Mouse (Mus musculus): ENCODE measurements at regions not wholly inside any gene's neighbourhood (a gene's known extent, or its start where the extent isn't known, plus 50 kb on each side); places are given as distances from the start of the nearest gene placed in this dataset.

GRCm38 (mm10) chr5:126629826-126630225, 611.8 kb upstream of the Tmem132c start:
- H3K4me2 ChIP-seq (replicated peaks): no peak overlapping the region
- no peaks in the 10 kb centered on the region for H3K36me3 ChIP-seq
- H3K4me3 ChIP-seq: no peak overlapping the region
- 24% methylated on average over 2 of the region's 2 CpGs for WGBS
- H3K9ac ChIP-seq: no peak overlapping the region
- H3K27me3 ChIP-seq: no peaks in the 10 kb centered on the region
- H3K27ac ChIP-seq: no peak overlapping the region
- H3K4me1 ChIP-seq: no peaks in the 10 kb centered on the region
- ATAC-seq (ENCODE audit: low FRiP score, low read depth): no peak
- H3K9me3 ChIP-seq: no peaks in the 10 kb centered on the region

GRCm38 (mm10) chr5:126650415-126650814, 591.2 kb upstream of the Tmem132c start:
- no peaks in the 10 kb centered on the region for H3K4me1 ChIP-seq
- 83% methylated on average over 7 of the region's 7 CpGs for WGBS
- H3K9ac ChIP-seq: no peak overlapping the region

GRCm38 (mm10) chr5:126651367-126651766, 590.2 kb upstream of the Tmem132c start:
- Histone ChIP-seq H3K27me3 (no peaks in the 10 kb centered on the region), H3K9me3 (no peaks in the 10 kb centered on the region), H3K36me3 (no peaks in the 10 kb centered on the region), H3K4me3 (no peak overlapping the region), H3K9ac (no peak overlapping the region), H3K4me2 (replicated peaks) (no peak overlapping the region), H3K4me1 (no peaks in the 10 kb centered on the region), H3K27ac (no peak overlapping the region)
- WGBS: 13% methylated on average over 3 of the region's 3 CpGs
- no peak for ATAC-seq (ENCODE audit: low FRiP score, low read depth)

More at GRCm38 (mm10) chr5:126650415-126650814, 591.2 kb upstream of the Tmem132c start:
- no peak overlapping the region for H3K4me3 ChIP-seq
- no peak for ATAC-seq (ENCODE audit: low FRiP score, low read depth)
- H3K4me2 ChIP-seq (replicated peaks): no peak overlapping the region
- H3K9me3 ChIP-seq: no peaks in the 10 kb centered on the region
- no peaks in the 10 kb centered on the region for H3K27me3 ChIP-seq
- H3K27ac ChIP-seq: no peak overlapping the region
- H3K36me3 ChIP-seq: no peaks in the 10 kb centered on the region

DNA sequence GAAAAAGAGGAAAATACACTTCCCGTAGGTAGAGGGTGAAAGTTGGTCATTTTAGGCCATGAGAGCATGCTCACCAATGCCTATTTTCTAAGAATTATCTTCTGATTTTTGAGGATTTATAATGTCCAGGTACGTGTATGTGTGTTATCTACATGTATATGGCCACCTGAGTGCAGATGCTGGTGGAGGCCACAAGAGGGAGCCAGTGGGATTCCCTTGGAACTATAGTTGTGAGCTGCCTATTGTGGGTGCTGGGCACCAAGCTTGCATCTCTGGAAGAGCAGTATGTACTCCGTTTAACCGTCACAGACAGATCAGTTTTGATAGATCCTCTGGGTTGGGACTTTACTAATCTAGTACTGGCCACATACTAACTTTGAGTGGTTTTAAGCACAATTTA, 579.0 kb upstream of the Tmem132c start:
- Histone ChIP-seq H3K9ac (no peak overlapping the region), H3K27me3 (no peaks in the 10 kb centered on the region), H3K9me3 (0 out of 2 replicates have a peak, but pooled peaks cover 3% of the 10 kb centered on the region), H3K4me1 (no peaks in the 10 kb centered on the region), H3K36me3 (no peaks in the 10 kb centered on the region), H3K4me3 (no peak overlapping the region), H3K27ac (no peak overlapping the region), H3K4me2 (replicated peaks) (no peak overlapping the region)
- 83% methylated on average over 4 of the region's 4 CpGs for WGBS
- no peak for ATAC-seq (ENCODE audit: low FRiP score, low read depth)

GRCm38 (mm10) chr5:126671156-126671555, 570.5 kb upstream of the Tmem132c start:
- Histone ChIP-seq H3K36me3 (no peaks in the 10 kb centered on the region), H3K4me3 (no peak overlapping the region), H3K27me3 (no peaks in the 10 kb centered on the region), H3K4me2 (replicated peaks) (no peak overlapping the region), H3K9ac (no peak overlapping the region), H3K4me1 (no peaks in the 10 kb centered on the region), H3K9me3 (no peaks in the 10 kb centered on the region), H3K27ac (no peak overlapping the region)
- WGBS: 52% methylated on average over 1 of the region's 1 CpGs
- ATAC-seq (ENCODE audit: low FRiP score, low read depth): no peak

GRCm38 (mm10) chr5:126680262-126680661, 561.3 kb upstream of the Tmem132c start:
- 74% methylated on average over 6 of the region's 6 CpGs for WGBS
- no peak for ATAC-seq (ENCODE audit: low FRiP score, low read depth)
- Histone ChIP-seq H3K36me3 (no peaks in the 10 kb centered on the region), H3K4me1 (no peaks in the 10 kb centered on the region), H3K9me3 (no peaks in the 10 kb centered on the region), H3K4me2 (replicated peaks) (no peak overlapping the region), H3K27me3 (no peaks in the 10 kb centered on the region), H3K4me3 (no peak overlapping the region), H3K9ac (no peak overlapping the region), H3K27ac (no peak overlapping the region)

DNA sequence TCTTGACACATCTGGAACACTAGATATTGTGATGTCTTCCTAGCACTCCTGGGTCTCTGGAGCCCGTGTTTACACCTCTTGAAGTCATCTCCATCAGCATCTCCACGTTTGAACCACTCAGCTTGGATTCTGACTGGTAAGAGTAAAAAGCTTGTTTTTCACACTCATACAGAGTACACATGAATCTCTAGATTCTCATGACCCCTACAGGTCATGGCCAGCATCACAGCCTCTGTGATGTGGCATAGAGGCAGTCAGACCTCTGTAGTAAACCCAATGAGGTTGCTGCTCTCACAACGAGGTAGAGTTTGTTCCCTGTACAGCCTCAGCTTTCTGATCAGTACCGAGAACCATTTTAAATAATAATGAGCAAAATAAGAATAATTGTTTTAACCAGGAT, 542.3 kb upstream of the Tmem132c start:
- ATAC-seq (ENCODE audit: low FRiP score, low read depth): no peak
- Histone ChIP-seq H3K27ac (no peak overlapping the region), H3K36me3 (no peaks in the 10 kb centered on the region), H3K4me1 (no peaks in the 10 kb centered on the region), H3K9ac (no peak overlapping the region), H3K9me3 (no peaks in the 10 kb centered on the region), H3K27me3 (no peaks in the 10 kb centered on the region), H3K4me3 (no peak overlapping the region), H3K4me2 (replicated peaks) (no peak overlapping the region)
- WGBS: 49% methylated on average over 4 of the region's 4 CpGs

DNA sequence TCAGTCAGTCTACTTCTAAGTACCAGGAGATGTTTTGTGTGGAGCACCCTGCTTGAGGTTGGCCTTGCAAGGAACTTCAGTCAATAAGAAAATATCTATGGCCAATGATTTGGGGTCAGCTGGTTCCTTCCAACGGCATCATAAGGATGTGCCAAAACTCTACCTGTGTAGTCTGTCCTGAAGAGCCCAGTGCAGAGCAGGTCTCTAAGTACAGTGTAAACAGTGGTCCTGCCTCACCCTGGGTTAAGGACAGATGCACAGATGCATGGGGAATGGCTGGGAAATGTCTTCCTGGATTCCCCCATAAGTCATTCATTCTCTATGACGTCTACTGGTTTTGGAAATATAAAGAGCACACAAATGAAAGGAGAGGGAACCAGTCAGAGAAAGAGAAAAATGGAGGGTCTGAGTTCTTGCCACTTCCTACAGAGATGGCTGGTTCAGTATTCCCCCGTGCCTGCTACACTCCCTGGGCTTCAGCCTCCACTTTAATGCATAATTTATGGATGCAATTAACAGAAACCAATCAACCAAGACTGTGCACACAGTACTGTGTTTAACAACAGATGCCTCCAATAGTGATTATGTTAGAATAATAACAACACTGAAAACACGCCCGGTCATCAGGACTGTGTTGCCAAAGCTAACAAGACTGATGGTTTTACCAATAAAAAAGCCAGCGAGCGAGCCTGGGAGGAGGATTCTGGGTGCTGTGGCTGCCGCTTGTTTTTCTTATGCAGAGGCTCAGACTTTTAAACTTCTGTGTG, 537.9 kb upstream of the Tmem132c start:
- Histone ChIP-seq H3K4me1 (no peaks in the 10 kb centered on the region), H3K4me3 (no peak overlapping the region), H3K27ac (no peak overlapping the region), H3K9me3 (no peaks in the 10 kb centered on the region), H3K9ac (no peak overlapping the region), H3K36me3 (no peaks in the 10 kb centered on the region), H3K4me2 (replicated peaks) (no peak overlapping the region), H3K27me3 (peaks cover 3% of the 10 kb centered on the region; the same call in 1 of the 2 replicates)
- ATAC-seq (ENCODE audit: low FRiP score, low read depth): no peak
- WGBS: 42% methylated on average over 8 of the region's 8 CpGs

- no peaks in the 10 kb centered on the region for H3K4me1 ChIP-seq
- H3K9me3 ChIP-seq: no peaks in the 10 kb centered on the region
- H3K4me2 ChIP-seq (replicated peaks): no peak overlapping the region
- peaks cover 3% of the 10 kb centered on the region; the same call in 1 of the 2 replicates for H3K27me3 ChIP-seq
- H3K4me3 ChIP-seq: no peak overlapping the region
- H3K9ac ChIP-seq: no peak overlapping the region
- WGBS: 51% methylated on average over 11 of the region's 11 CpGs
- ATAC-seq (ENCODE audit: low FRiP score, low read depth): no peak
- no peak overlapping the region for H3K27ac ChIP-seq
- H3K36me3 ChIP-seq: no peaks in the 10 kb centered on the region
These were observed 535.7 kb upstream of the Tmem132c start for GRCm38 (mm10) chr5:126705871-126706270.

GRCm38 (mm10) chr5:126706701-126707100, 534.9 kb upstream of the Tmem132c start:
- Histone ChIP-seq H3K9ac (no peak overlapping the region), H3K27ac (no peak overlapping the region), H3K4me1 (no peaks in the 10 kb centered on the region), H3K4me2 (replicated peaks) (no peak overlapping the region), H3K27me3 (peaks cover 3% of the 10 kb centered on the region; the same call in 1 of the 2 replicates), H3K9me3 (no peaks in the 10 kb centered on the region), H3K4me3 (no peak overlapping the region), H3K36me3 (no peaks in the 10 kb centered on the region)
- no peak for ATAC-seq (ENCODE audit: low FRiP score, low read depth)
- WGBS: 79% methylated on average over 4 of the region's 4 CpGs

DNA sequence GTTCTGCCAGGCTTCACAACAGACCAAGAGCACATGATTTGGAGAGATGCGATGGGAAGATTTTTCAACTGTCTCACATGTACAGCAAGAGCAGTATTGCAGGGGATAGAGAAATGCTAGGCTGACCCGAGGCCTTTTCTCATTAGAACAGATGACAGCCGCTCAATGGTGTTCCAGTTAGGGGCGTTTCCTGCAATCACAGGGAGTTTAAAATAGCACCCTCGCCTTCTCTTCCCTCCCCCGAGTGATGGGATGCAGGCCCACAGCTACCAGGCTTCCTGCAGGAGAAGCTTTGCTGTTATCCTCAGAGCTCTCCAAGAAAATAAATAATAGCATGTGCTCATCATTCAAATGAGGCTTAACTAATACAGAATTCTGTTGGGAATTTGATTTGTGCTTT, 526.9 kb upstream of the Tmem132c start:
- ATAC-seq (ENCODE audit: low FRiP score, low read depth): no peak
- 26% methylated on average over 6 of the region's 6 CpGs for WGBS
- no peaks in the 10 kb centered on the region for H3K9me3 ChIP-seq
- no peaks in the 10 kb centered on the region for H3K27me3 ChIP-seq
- H3K4me2 ChIP-seq (replicated peaks): no peak overlapping the region
- H3K27ac ChIP-seq: no peak overlapping the region
- no peak overlapping the region for H3K4me3 ChIP-seq
- no peaks in the 10 kb centered on the region for H3K36me3 ChIP-seq
- H3K9ac ChIP-seq: no peak overlapping the region
- H3K4me1 ChIP-seq: no peaks in the 10 kb centered on the region

DNA sequence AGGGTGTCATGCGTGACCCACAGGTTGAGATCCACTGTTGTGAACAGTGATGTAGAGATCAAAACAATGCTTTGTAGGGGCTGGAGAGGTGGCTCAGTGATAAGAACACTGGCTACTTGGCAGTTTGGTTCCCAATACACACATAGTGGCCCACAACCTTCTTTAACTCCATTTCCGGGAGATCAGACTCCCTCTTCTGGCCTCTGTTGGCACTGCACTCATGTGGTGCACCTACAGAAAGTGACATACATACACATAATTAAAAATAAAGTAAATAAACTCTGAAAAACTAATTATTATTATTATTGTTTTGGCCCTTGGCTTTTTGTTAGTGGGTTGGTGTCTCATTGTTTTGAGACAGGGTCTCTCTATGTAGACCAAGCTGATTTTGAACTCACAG, 523.2 kb upstream of the Tmem132c start:
- WGBS: 97% methylated on average over 2 of the region's 2 CpGs
- Histone ChIP-seq H3K27ac (no peak overlapping the region), H3K4me1 (no peaks in the 10 kb centered on the region), H3K9me3 (no peaks in the 10 kb centered on the region), H3K9ac (no peak overlapping the region), H3K4me3 (no peak overlapping the region), H3K4me2 (replicated peaks) (no peak overlapping the region), H3K36me3 (no peaks in the 10 kb centered on the region), H3K27me3 (no peaks in the 10 kb centered on the region)
- no peak for ATAC-seq (ENCODE audit: low FRiP score, low read depth)

DNA sequence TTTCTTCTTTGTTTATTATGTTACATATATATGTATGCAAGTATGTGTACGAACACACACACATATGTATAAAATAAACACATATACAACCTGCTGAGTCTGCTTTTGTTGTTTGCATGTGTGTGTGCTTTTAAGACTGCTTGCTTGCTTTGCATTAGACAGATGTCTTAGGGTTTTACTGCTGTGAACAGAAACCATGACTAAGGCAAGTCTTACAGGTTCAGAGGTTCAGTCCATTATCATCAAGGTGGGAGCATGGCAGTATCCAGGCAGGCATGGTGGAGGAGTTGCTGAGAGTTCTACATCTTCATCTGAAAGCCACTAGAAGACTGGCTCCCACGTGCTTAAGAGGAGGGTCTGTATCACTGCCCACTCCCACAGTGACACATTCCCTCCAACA, 520.3 kb upstream of the Tmem132c start:
- 86% methylated on average over 2 of the region's 2 CpGs for WGBS
- Histone ChIP-seq H3K4me2 (replicated peaks) (no peak overlapping the region), H3K36me3 (no peaks in the 10 kb centered on the region), H3K27ac (no peak overlapping the region), H3K9me3 (no peaks in the 10 kb centered on the region), H3K4me1 (no peaks in the 10 kb centered on the region), H3K4me3 (no peak overlapping the region), H3K27me3 (no peaks in the 10 kb centered on the region), H3K9ac (no peak overlapping the region)
- no peak for ATAC-seq (ENCODE audit: low FRiP score, low read depth)

Measured in limb, embryonic 13.5 days (tissue).